In the genomic region with DNA sequence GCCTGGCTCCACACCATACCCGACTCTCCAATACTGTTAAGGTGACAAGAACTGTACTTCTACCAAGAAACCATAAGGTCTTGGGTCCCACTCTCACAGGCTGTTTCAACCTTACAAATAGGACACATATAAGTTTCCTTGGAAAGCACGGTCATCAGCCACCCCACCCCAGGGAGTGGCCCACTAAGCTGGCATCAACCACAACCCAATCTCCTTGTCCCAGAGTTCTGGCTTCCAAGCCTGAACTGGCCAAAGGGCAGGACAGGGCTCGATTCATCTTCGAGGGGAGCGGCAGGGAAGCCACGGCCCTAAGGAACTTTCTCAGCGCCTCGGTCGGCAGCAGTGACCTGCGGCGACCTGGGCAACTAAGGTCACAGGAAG, we compare ENCODE assay signal across 8 mouse cellular contexts. TPM values are rescaled to one million over a fixed set of nuclear protein-coding genes. Genes with fewer than 3 reads are reported as not detected.
DNase-seq lines count a peak whose midpoint lies in the region; ATAC-seq and TF ChIP-seq lines count a peak whose summit lies in the region.

No protein-coding gene starts in this region.

- WGBS in heart, adult 2 months: 5% methylated on average over 11 of the region's 11 CpGs
- WGBS in large intestine, adult 2 months: 2% methylated on average over 11 of the region's 11 CpGs
- 5% methylated on average over 11 of the region's 11 CpGs for WGBS in neural tube, embryonic 13.5 days

- H3K36me3 ChIP-seq in heart, adult 2 months (ENCODE audit: control insufficient read depth, insufficient read depth, low read length): no peaks in the 10 kb centered on the region
- H3K36me3 ChIP-seq in neural tube, embryonic 13.5 days: peaks cover 11% of the 10 kb centered on the region

- no peaks in the 10 kb centered on the region for H3K9me3 ChIP-seq in neural tube, embryonic 13.5 days

- DNase-seq in heart, adult 2 months: no peak
- DNase-seq in heart, postnatal 14 days: no peak
- peak; percentile 29 for DNase-seq in urinary bladder, adult 2 months (ENCODE audit: low spot score)
- no peak for DNase-seq in urinary bladder, postnatal 25 days (ENCODE audit: low spot score)
- DNase-seq in large intestine, adult 2 months (ENCODE audit: low read depth, low spot score): peak; percentile 55
- DNase-seq in retina, postnatal 1 day: no peak
- DNase-seq in frontal cortex, adult 2 months (ENCODE audit: extremely low spot score in 1 of 2, low spot score in 1 of 2): no peak

- intact Hi-C loops in heart, adult 2 months (cut with DNase I): loop anchor here (2.0 to 5.0 kb wide), 3 partner anchors 37 to 155 kb away; a partner anchor contains a TSS
- intact Hi-C loops in heart, postnatal 14 days (cut with DNase I): loop anchor here (2.0 kb wide), 1 partner anchor 37 kb away; no protein-coding TSS in a partner anchor

- no peak for TF ChIP-seq EP300 in heart, adult 2 months (IDR thresholded peaks at IDR 0.05; ENCODE audit: insufficient read depth, low read depth, low read length)

- TF ChIP-seq POLR2A in heart, adult 2 months (IDR thresholded peaks at IDR 0.05; ENCODE audit: insufficient read depth, low read depth, low read length): no peak

- peaks cover 6% of the 10 kb centered on the region for H3K4me1 ChIP-seq in heart, adult 2 months (ENCODE audit: control insufficient read depth, insufficient read depth, low read length)
- peaks cover 27% of the 10 kb centered on the region for H3K4me1 ChIP-seq in neural tube, embryonic 13.5 days (replicated peaks)

- TF ChIP-seq CTCF in heart, adult 2 months (IDR thresholded peaks at IDR 0.05): no peak

- H3K79me2 ChIP-seq in heart, adult 2 months (replicated peaks; ENCODE audit: control insufficient read depth, insufficient read depth, low read length): peaks cover 4% of the 10 kb centered on the region

- peak overlapping the region; percentile 84 for H3K4me2 ChIP-seq in neural tube, embryonic 13.5 days

- peak overlapping the region; percentile 79 for H3K9ac ChIP-seq in heart, adult 2 months (ENCODE audit: low read depth, low read length)
- H3K9ac ChIP-seq in neural tube, embryonic 13.5 days: peak overlapping the region; percentile 90

- ATAC-seq in neural tube, embryonic 13.5 days (ENCODE audit: low read depth): peak; percentile 0; the same call in 1 of the 2 replicates

- H3K27me3 ChIP-seq in heart, adult 2 months (ENCODE audit: control insufficient read depth, insufficient read depth, low read length): no peaks in the 10 kb centered on the region
- no peaks in the 10 kb centered on the region for H3K27me3 ChIP-seq in neural tube, embryonic 13.5 days

- H3K4me3 ChIP-seq in heart, adult 2 months: peak overlapping the region; percentile 83
- peak overlapping the region; percentile 90 for H3K4me3 ChIP-seq in neural tube, embryonic 13.5 days

- peak overlapping the region; percentile 86 for H3K27ac ChIP-seq in heart, adult 2 months
- peak overlapping the region; percentile 90 for H3K27ac ChIP-seq in neural tube, embryonic 13.5 days (replicated peaks)

RNA-seq across cellular contexts. Expression of a gene that starts 0.7 kb away (rescaled TPM):
- 100 to 1,000 TPM; 140 to 148 TPM for total RNA-seq in heart, adult 2 months (2021)
- polyA plus RNA-seq in heart, adult 2 months (2012; rRNA removed): 60.2 and 82.8 TPM in 2 replicates
- total RNA-seq in heart, postnatal 14 days (2021): 100 to 1,000 TPM; 148 to 169 TPM
- polyA plus RNA-seq in urinary bladder, adult 2 months (2012; rRNA removed): 29.1 and 30.2 TPM in 2 replicates
- polyA plus RNA-seq in large intestine, adult 2 months (2012; rRNA removed): 62.5 and 92.7 TPM in 2 replicates
- polyA plus RNA-seq in neural tube, embryonic 13.5 days (2015; fragmentation: Nextera tagmentation; extraction: Ambion mirVana): 58.3 and 59.4 TPM in 2 replicates
- polyA plus RNA-seq in frontal cortex, adult 2 months (2012; rRNA removed): 51.1 and 56.2 TPM in 2 replicates

RNA-seq across cellular contexts. Expression of a gene that starts 38.6 kb away (rescaled TPM):
- total RNA-seq in heart, adult 2 months (2021): 10 to 100 TPM; 25.8 to 27.6 TPM
- polyA plus RNA-seq in heart, adult 2 months (2012; rRNA removed): 3.0 and 5.7 TPM in 2 replicates
- total RNA-seq in heart, postnatal 14 days (2021): 10 to 100 TPM; 27.5 to 43.7 TPM
- 10.1 and 12.8 TPM in 2 replicates for polyA plus RNA-seq in urinary bladder, adult 2 months (2012; rRNA removed)
- polyA plus RNA-seq in large intestine, adult 2 months (2012; rRNA removed): 10.0 and 10.4 TPM in 2 replicates
- 63.1 and 68.8 TPM in 2 replicates for polyA plus RNA-seq in neural tube, embryonic 13.5 days (2015; fragmentation: Nextera tagmentation; extraction: Ambion mirVana)
- polyA plus RNA-seq in frontal cortex, adult 2 months (2012; rRNA removed): 45.4 and 46.9 TPM in 2 replicates

Comparison
In these comparisons a context has a peak if more than half of its experiments do, and no peak if none do; other contexts are left out.
1. DNase-seq: peak in urinary bladder, adult 2 months (single experiment) and large intestine, adult 2 months (single experiment); none in heart, adult 2 months (0 of 2), heart, postnatal 14 days (0 of 2), urinary bladder, postnatal 25 days (single experiment), retina, postnatal 1 day (single experiment) and frontal cortex, adult 2 months (0 of 2).